Mouse (Mus musculus): ENCODE measurements around the gene Gm37419. TPM values are rescaled to one million over a fixed set of nuclear protein-coding genes. Genes with fewer than 3 reads are reported as not detected.

Gene Gm37419
- polyA plus RNA-seq, 1 experiment from 2014 or later: not detected

DNA sequence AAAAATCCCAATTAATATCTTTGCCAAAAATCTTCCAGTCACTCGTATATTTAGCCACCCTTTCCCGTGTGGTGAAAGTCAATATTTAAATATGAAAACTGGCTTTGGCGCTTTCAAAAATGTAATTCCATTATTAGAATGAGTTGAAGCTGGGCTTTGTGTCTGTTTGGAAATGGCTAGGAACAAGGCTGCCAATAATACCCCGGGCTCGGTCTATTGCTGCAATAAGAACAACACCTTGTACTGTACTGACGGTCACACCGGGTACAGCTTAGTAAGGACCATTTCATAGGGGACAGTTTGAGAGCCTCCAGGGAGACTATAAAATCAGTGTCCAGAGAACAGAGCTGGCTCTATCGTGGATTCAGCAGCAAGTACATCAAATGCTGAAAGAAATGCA is 17.6 kb downstream of the Gm37419 start:
- WGBS: 83% methylated on average over 8 of the region's 8 CpGs
- Histone ChIP-seq H3K27ac (ENCODE audit: low read length) (no peak overlapping the region), H3K9ac (ENCODE audit: low read length) (no peak overlapping the region), H3K4me2 (ENCODE audit: low read depth, low read length) (no peak overlapping the region), H3K4me1 (ENCODE audit: control insufficient read depth, insufficient read depth, low read length) (no peaks in the 10 kb centered on the region), H3K27me3 (ENCODE audit: control insufficient read depth, insufficient read depth, low read length) (no peaks in the 10 kb centered on the region), H3K36me3 (ENCODE audit: control insufficient read depth, insufficient read depth) (no peaks in the 10 kb centered on the region), H3K9me3 (replicated peaks; ENCODE audit: control insufficient read depth, low read length) (no peaks in the 10 kb centered on the region), H3K4me3 (ENCODE audit: low read length) (no peak overlapping the region)
- ATAC-seq (replicated peaks; ENCODE audit: extremely low read depth, insufficient read depth, low FRiP score): no peak

DNA sequence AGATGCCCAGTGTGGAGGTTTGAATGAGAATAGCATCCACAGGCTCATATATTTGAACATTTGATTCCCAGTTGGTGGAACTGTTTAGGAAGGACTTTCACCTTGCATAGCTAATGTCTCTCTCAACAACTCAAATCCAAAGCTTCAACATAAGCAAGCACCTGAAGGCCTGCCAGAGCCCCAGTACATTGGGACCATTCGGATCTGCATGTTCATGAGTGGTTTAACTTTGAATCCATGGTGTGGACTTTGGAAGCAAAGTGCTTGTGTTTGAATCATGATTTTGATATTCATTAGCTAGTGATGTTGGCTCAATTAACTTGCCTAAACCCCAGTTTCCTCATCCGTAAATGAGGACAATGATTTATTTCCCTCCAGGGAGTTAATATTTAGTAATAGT is 21.6 kb downstream of the Gm37419 start:
- no peaks in the 10 kb centered on the region for H3K9me3 ChIP-seq (replicated peaks; ENCODE audit: control insufficient read depth, low read length)
- no peak overlapping the region for H3K4me3 ChIP-seq (ENCODE audit: low read length)
- no peaks in the 10 kb centered on the region for H3K27me3 ChIP-seq (ENCODE audit: control insufficient read depth, insufficient read depth, low read length)
- WGBS: 91% methylated on average over 2 of the region's 2 CpGs
- no peak overlapping the region for H3K9ac ChIP-seq (ENCODE audit: low read length)
- H3K36me3 ChIP-seq (ENCODE audit: control insufficient read depth, insufficient read depth): no peaks in the 10 kb centered on the region
- no peak overlapping the region for H3K27ac ChIP-seq (ENCODE audit: low read length)
- H3K4me2 ChIP-seq (ENCODE audit: low read depth, low read length): no peak overlapping the region
- no peak for ATAC-seq (replicated peaks; ENCODE audit: extremely low read depth, insufficient read depth, low FRiP score)
- H3K4me1 ChIP-seq (ENCODE audit: control insufficient read depth, insufficient read depth, low read length): no peaks in the 10 kb centered on the region

DNA sequence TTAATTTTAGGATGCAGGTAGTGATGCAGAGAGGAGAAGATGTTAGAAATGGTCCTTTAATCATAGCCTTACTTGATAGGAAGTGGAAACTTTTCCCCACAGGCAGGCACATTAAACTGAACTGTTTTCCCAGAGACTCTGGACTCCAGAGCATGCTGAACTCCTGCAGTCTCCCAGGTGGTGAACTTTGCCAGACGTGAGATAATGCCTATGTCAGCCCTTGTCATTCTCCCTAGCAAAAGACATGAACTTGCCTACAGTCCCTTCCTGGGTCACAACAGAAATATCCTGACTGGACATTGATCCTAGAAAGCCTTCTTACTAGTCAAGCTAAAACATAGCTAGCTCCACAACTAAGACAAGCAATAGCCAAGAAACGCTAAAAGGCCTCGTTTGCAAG is 23.0 kb downstream of the Gm37419 start:
- H3K4me3 ChIP-seq (ENCODE audit: low read length): no peak overlapping the region
- no peaks in the 10 kb centered on the region for H3K36me3 ChIP-seq (ENCODE audit: control insufficient read depth, insufficient read depth)
- no peak overlapping the region for H3K27ac ChIP-seq (ENCODE audit: low read length)
- ATAC-seq (replicated peaks; ENCODE audit: extremely low read depth, insufficient read depth, low FRiP score): no peak
- H3K9me3 ChIP-seq (replicated peaks; ENCODE audit: control insufficient read depth, low read length): no peaks in the 10 kb centered on the region
- no peak overlapping the region for H3K9ac ChIP-seq (ENCODE audit: low read length)
- H3K4me1 ChIP-seq (ENCODE audit: control insufficient read depth, insufficient read depth, low read length): no peaks in the 10 kb centered on the region
- H3K4me2 ChIP-seq (ENCODE audit: low read depth, low read length): no peak overlapping the region
- WGBS: 67% methylated on average over 3 of the region's 3 CpGs
- no peaks in the 10 kb centered on the region for H3K27me3 ChIP-seq (ENCODE audit: control insufficient read depth, insufficient read depth, low read length)

DNA sequence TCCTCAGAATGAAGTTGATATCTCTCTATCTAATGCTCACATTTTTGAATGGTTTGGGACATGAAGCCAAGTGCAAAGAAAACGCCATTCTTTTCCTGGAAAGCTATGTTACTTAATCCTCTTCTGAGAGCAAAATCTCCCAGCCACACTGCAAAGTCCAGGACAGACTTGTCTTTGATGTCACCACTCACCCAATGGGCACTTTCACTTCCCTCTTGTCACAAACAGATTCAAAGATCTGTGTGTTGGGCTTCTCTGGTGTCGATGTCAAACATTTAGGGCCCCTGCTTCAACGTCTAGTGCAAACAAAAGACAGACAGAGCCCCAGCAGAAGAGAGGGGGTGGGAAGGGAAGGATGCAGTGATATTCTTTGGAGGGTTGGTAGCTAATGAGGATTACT is 23.8 kb downstream of the Gm37419 start:
- Histone ChIP-seq H3K4me2 (ENCODE audit: low read depth, low read length) (no peak overlapping the region), H3K4me1 (ENCODE audit: control insufficient read depth, insufficient read depth, low read length) (no peaks in the 10 kb centered on the region), H3K36me3 (ENCODE audit: control insufficient read depth, insufficient read depth) (no peaks in the 10 kb centered on the region), H3K9me3 (replicated peaks; ENCODE audit: control insufficient read depth, low read length) (no peaks in the 10 kb centered on the region), H3K27me3 (ENCODE audit: control insufficient read depth, insufficient read depth, low read length) (no peaks in the 10 kb centered on the region), H3K4me3 (ENCODE audit: low read length) (no peak overlapping the region), H3K27ac (ENCODE audit: low read length) (no peak overlapping the region), H3K9ac (ENCODE audit: low read length) (no peak overlapping the region)
- no peak for ATAC-seq (replicated peaks; ENCODE audit: extremely low read depth, insufficient read depth, low FRiP score)
- 34% methylated on average over 3 of the region's 3 CpGs for WGBS

DNA sequence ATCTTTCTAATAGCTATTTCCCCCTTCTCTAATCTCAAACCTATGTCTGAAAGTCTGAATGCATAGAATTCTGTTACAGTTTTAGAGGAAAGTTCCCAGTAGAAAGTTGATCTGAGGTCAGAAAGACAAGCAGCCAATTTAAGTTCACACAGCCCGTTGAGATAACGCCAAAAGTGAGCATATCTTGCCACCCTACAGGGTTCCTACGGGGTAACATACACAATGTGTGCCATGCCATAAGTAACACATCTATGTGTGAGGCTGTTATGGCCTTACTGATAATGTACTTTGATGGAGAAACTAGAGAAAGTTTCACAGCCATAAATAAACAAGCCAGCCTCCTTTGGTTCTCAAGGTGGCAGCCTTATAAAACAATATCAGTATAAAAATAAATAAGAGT is 26.1 kb downstream of the Gm37419 start:
- WGBS: 38% methylated on average over 3 of the region's 3 CpGs
- no peak for ATAC-seq (replicated peaks; ENCODE audit: extremely low read depth, insufficient read depth, low FRiP score)
- H3K9me3 ChIP-seq (replicated peaks; ENCODE audit: control insufficient read depth, low read length): no peaks in the 10 kb centered on the region
- no peak overlapping the region for H3K4me2 ChIP-seq (ENCODE audit: low read depth, low read length)
- no peaks in the 10 kb centered on the region for H3K27me3 ChIP-seq (ENCODE audit: control insufficient read depth, insufficient read depth, low read length)
- H3K9ac ChIP-seq (ENCODE audit: low read length): no peak overlapping the region
- no peaks in the 10 kb centered on the region for H3K4me1 ChIP-seq (ENCODE audit: control insufficient read depth, insufficient read depth, low read length)
- H3K4me3 ChIP-seq (ENCODE audit: low read length): no peak overlapping the region
- no peaks in the 10 kb centered on the region for H3K36me3 ChIP-seq (ENCODE audit: control insufficient read depth, insufficient read depth)
- H3K27ac ChIP-seq (ENCODE audit: low read length): no peak overlapping the region

DNA sequence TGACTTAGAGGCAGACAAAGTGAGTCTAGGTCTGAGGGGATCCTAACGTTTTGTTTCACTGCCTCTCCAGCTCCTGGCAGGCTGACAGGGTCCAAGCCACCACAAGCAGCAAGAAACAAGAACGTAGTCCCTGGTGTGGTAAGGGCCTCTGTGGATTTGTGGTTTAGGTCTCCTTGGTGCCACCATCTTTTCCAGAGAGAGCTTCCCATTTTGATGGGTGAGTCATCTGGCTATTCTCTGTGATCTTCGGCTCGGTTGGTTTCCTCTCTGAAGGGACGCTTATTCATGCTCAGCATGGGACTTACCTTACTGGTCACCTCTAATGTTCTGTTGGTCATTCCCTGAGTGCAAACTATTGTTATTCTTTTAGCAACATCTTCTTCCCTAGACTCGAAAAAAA is 28.0 kb downstream of the Gm37419 start:
- Histone ChIP-seq H3K36me3 (ENCODE audit: control insufficient read depth, insufficient read depth) (no peaks in the 10 kb centered on the region), H3K9me3 (replicated peaks; ENCODE audit: control insufficient read depth, low read length) (no peaks in the 10 kb centered on the region), H3K27me3 (ENCODE audit: control insufficient read depth, insufficient read depth, low read length) (no peaks in the 10 kb centered on the region), H3K4me2 (ENCODE audit: low read depth, low read length) (no peak overlapping the region), H3K4me3 (ENCODE audit: low read length) (no peak overlapping the region), H3K9ac (ENCODE audit: low read length) (no peak overlapping the region), H3K27ac (ENCODE audit: low read length) (no peak overlapping the region), H3K4me1 (ENCODE audit: control insufficient read depth, insufficient read depth, low read length) (no peaks in the 10 kb centered on the region)
- ATAC-seq (replicated peaks; ENCODE audit: extremely low read depth, insufficient read depth, low FRiP score): no peak
- WGBS: 57% methylated on average over 6 of the region's 6 CpGs

DNA sequence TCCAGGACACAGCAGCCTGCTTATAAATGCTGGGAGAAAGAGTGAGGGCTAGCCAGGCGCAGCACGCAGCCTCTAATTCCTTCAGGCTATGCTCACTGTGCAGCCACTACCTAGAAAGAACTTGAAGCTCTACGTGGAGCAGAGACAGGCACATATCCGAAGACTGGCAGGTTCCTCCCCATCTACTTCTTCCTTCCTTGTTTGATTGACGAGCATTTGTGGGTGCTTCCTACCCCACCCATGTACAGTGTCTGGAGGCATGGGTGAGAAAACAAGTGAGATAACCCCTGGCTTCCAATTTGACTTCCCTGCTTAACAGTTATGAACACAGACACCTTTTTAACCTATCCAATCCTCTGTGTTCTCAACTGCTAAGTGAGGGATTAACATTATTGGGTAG is 28.5 kb downstream of the Gm37419 start:
- no peak overlapping the region for H3K4me3 ChIP-seq (ENCODE audit: low read length)
- WGBS: 66% methylated on average over 5 of the region's 5 CpGs
- no peaks in the 10 kb centered on the region for H3K36me3 ChIP-seq (ENCODE audit: control insufficient read depth, insufficient read depth)
- no peaks in the 10 kb centered on the region for H3K27me3 ChIP-seq (ENCODE audit: control insufficient read depth, insufficient read depth, low read length)
- no peak overlapping the region for H3K9ac ChIP-seq (ENCODE audit: low read length)
- no peak for ATAC-seq (replicated peaks; ENCODE audit: extremely low read depth, insufficient read depth, low FRiP score)
- no peaks in the 10 kb centered on the region for H3K4me1 ChIP-seq (ENCODE audit: control insufficient read depth, insufficient read depth, low read length)
- H3K27ac ChIP-seq (ENCODE audit: low read length): no peak overlapping the region
- H3K9me3 ChIP-seq (replicated peaks; ENCODE audit: control insufficient read depth, low read length): no peaks in the 10 kb centered on the region
- H3K4me2 ChIP-seq (ENCODE audit: low read depth, low read length): no peak overlapping the region

DNA sequence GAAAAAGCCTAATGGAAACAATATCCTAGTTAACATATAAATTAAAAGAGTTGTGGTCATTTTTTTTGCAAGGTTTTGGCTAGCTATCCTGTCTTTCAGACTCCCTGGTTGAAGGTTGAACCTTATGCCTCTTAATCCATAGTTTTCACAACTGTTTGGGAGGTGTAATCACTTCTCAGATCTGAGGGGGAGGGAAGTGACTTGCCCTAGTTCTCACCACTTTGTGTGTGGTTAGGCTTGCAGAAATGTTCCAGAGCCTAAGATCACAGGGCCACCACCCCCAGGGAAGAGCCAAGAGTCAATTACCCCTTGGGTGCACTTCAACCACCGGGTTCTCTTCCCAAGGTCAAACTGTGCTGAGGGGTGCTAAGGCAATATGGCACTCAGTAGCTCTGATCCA is 33.4 kb downstream of the Gm37419 start:
- Histone ChIP-seq H3K4me3 (ENCODE audit: low read length) (no peak overlapping the region), H3K4me1 (ENCODE audit: control insufficient read depth, insufficient read depth, low read length) (no peaks in the 10 kb centered on the region), H3K36me3 (ENCODE audit: control insufficient read depth, insufficient read depth) (no peaks in the 10 kb centered on the region), H3K27me3 (ENCODE audit: control insufficient read depth, insufficient read depth, low read length) (no peaks in the 10 kb centered on the region), H3K4me2 (ENCODE audit: low read depth, low read length) (no peak overlapping the region), H3K9me3 (replicated peaks; ENCODE audit: control insufficient read depth, low read length) (no peaks in the 10 kb centered on the region), H3K27ac (ENCODE audit: low read length) (no peak overlapping the region), H3K9ac (ENCODE audit: low read length) (no peak overlapping the region)
- 54% methylated on average over 1 of the region's 1 CpGs for WGBS
- no peak for ATAC-seq (replicated peaks; ENCODE audit: extremely low read depth, insufficient read depth, low FRiP score)

DNA sequence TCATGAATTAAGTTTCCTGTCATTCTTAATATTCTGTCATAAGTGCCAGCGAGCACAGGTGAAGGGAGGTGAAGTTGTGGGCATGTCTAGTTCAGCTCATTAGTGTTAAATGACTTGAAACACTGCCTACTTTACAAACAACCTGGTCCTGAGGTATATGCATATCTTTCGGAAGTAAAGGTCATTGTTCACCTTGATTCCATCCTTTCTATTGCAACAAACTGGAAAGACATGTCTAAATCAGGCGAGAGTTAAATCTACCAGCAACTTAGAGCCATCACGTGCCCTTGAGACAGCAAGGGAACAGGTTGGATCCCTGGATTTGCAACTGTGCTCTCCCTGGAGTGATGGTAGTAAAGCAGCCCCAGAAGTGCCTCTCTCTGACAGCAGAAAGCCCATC is 34.3 kb downstream of the Gm37419 start:
- Histone ChIP-seq H3K36me3 (ENCODE audit: control insufficient read depth, insufficient read depth) (no peaks in the 10 kb centered on the region), H3K9me3 (replicated peaks; ENCODE audit: control insufficient read depth, low read length) (no peaks in the 10 kb centered on the region), H3K27me3 (ENCODE audit: control insufficient read depth, insufficient read depth, low read length) (no peaks in the 10 kb centered on the region), H3K27ac (ENCODE audit: low read length) (no peak overlapping the region), H3K4me2 (ENCODE audit: low read depth, low read length) (no peak overlapping the region), H3K9ac (ENCODE audit: low read length) (no peak overlapping the region), H3K4me1 (ENCODE audit: control insufficient read depth, insufficient read depth, low read length) (no peaks in the 10 kb centered on the region), H3K4me3 (ENCODE audit: low read length) (no peak overlapping the region)
- WGBS: 87% methylated on average over 4 of the region's 4 CpGs
- no peak for ATAC-seq (replicated peaks; ENCODE audit: extremely low read depth, insufficient read depth, low FRiP score)

DNA sequence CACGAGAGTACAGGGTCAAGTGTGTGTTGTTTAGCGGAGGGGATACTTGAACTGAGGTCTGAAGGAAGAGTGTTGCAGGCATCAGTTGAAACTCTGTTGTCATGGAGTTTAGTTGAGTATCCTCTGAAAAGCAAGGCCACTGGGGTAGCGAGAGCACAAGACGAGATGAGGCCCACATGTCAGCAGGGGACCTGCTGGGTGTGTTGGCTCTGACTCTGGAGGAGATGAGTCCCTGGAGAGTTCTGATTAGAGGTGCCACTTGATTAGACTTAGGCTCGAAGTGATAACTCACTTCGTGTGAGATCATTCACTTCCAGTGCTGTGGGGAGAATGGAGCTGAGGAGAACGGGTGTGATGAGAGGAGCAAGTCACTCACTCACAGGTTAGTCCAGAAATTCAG is 37.2 kb downstream of the Gm37419 start:
- Histone ChIP-seq H3K4me2 (ENCODE audit: low read depth, low read length) (no peak overlapping the region), H3K4me3 (ENCODE audit: low read length) (no peak overlapping the region), H3K36me3 (ENCODE audit: control insufficient read depth, insufficient read depth) (no peaks in the 10 kb centered on the region), H3K27ac (ENCODE audit: low read length) (no peak overlapping the region), H3K9me3 (replicated peaks; ENCODE audit: control insufficient read depth, low read length) (no peaks in the 10 kb centered on the region), H3K27me3 (ENCODE audit: control insufficient read depth, insufficient read depth, low read length) (no peaks in the 10 kb centered on the region), H3K9ac (ENCODE audit: low read length) (no peak overlapping the region), H3K4me1 (ENCODE audit: control insufficient read depth, insufficient read depth, low read length) (no peaks in the 10 kb centered on the region)
- ATAC-seq (replicated peaks; ENCODE audit: extremely low read depth, insufficient read depth, low FRiP score): no peak
- WGBS: 39% methylated on average over 7 of the region's 7 CpGs

Data from heart, embryonic 16.5 days (tissue).